Mouse (Mus musculus): Measurements from ENCODE around the gene Tmem198b. TPM values are rescaled to one million over a fixed set of nuclear protein-coding genes. Genes with fewer than 3 reads are reported as not detected.
"Not testable (repeated sequence)": the region's sequence is repeated elsewhere in the genome, so short reads cannot be mapped to it uniquely, and the experiment has no call there.

Tmem198b gene
- polyA plus RNA-seq, 1 experiment from 2014 or later, result 13.7 TPM

- H3K4me1 ChIP-seq (replicated peaks; ENCODE audit: control insufficient read depth, insufficient read depth, low read length), result peaks cover 16% of the 10 kb centered on the region
- H3K9ac ChIP-seq (replicated peaks; ENCODE audit: low read depth, low read length); H3K9me3 ChIP-seq (ENCODE audit: control insufficient read depth, low read length); ATAC-seq; H3K4me3 ChIP-seq (replicated peaks; ENCODE audit: low read length); H3K27me3 ChIP-seq (replicated peaks; ENCODE audit: control insufficient read depth, insufficient read depth, low read length); H3K27ac ChIP-seq (ENCODE audit: low read length); H3K36me3 ChIP-seq (ENCODE audit: control insufficient read depth, insufficient read depth): not testable (repeated sequence)
- peak overlapping the region; percentile 77 for H3K4me2 ChIP-seq (ENCODE audit: low read length)
- 79% methylated on average over 4 of the region's 4 CpGs for WGBS
These were observed 18.9 kb upstream of the Tmem198b start for GRCm38 (mm10) chr10:128823087-128823486.

- Histone ChIP-seq H3K4me1 (replicated peaks; ENCODE audit: control insufficient read depth, insufficient read depth, low read length) (peaks cover 16% of the 10 kb centered on the region), H3K27ac (ENCODE audit: low read length) (no peak overlapping the region), H3K9ac (replicated peaks; ENCODE audit: low read depth, low read length) (peak overlapping the region; percentile 77), H3K27me3 (replicated peaks; ENCODE audit: control insufficient read depth, insufficient read depth, low read length) (no peaks in the 10 kb centered on the region), H3K9me3 (ENCODE audit: control insufficient read depth, low read length) (no peaks in the 10 kb centered on the region), H3K4me3 (replicated peaks; ENCODE audit: low read length) (peak overlapping the region; percentile 75), H3K36me3 (ENCODE audit: control insufficient read depth, insufficient read depth) (peaks cover 9% of the 10 kb centered on the region), H3K4me2 (ENCODE audit: low read length) (peak overlapping the region; percentile 77)
- ATAC-seq, result no peak
- 4% methylated on average over 13 of the region's 13 CpGs for WGBS
These were observed 18.0 kb upstream of the Tmem198b start for GRCm38 (mm10) chr10:128822135-128822534.

GRCm38 (mm10) chr10:128821358-128822056 lies 17.3 kb upstream of the Tmem198b start, which contains the start of gene Ormdl2:
TSS of gene Ormdl2 (minus strand) at chr10:128821645.
- H3K4me1 ChIP-seq (replicated peaks; ENCODE audit: control insufficient read depth, insufficient read depth, low read length), result peaks cover 16% of the 10 kb centered on the region
- peaks cover 15% of the 10 kb centered on the region for H3K36me3 ChIP-seq (ENCODE audit: control insufficient read depth, insufficient read depth)
- H3K9me3 ChIP-seq (ENCODE audit: control insufficient read depth, low read length), result no peaks in the 10 kb centered on the region
- H3K9ac ChIP-seq (replicated peaks; ENCODE audit: low read depth, low read length), result peak within 1 kb of the TSS; percentile 77
- H3K27me3 ChIP-seq (replicated peaks; ENCODE audit: control insufficient read depth, insufficient read depth, low read length), result no peaks in the 10 kb centered on the region
- peak within 1 kb of the TSS; percentile 77 for H3K4me2 ChIP-seq (ENCODE audit: low read length)
- H3K27ac ChIP-seq (ENCODE audit: low read length), result no peak within 1 kb of the TSS
- whole genome bisulfite sequencing, result under 1% methylated on average over 46 of the region's 46 CpGs
- H3K4me3 ChIP-seq (replicated peaks; ENCODE audit: low read length), result peak within 1 kb of the TSS; percentile 75
- peak; percentile 100 for ATAC-seq

GRCm38 (mm10) chr10:128820217-128820616 lies 16.0 kb upstream of the Tmem198b start:
- Histone ChIP-seq H3K9me3 (ENCODE audit: control insufficient read depth, low read length) (no peaks in the 10 kb centered on the region), H3K27ac (ENCODE audit: low read length) (no peak overlapping the region), H3K27me3 (replicated peaks; ENCODE audit: control insufficient read depth, insufficient read depth, low read length) (no peaks in the 10 kb centered on the region), H3K36me3 (ENCODE audit: control insufficient read depth, insufficient read depth) (peaks cover 19% of the 10 kb centered on the region), H3K4me3 (replicated peaks; ENCODE audit: low read length) (no peak overlapping the region), H3K4me2 (ENCODE audit: low read length) (no peak overlapping the region), H3K4me1 (replicated peaks; ENCODE audit: control insufficient read depth, insufficient read depth, low read length) (peaks cover 16% of the 10 kb centered on the region), H3K9ac (replicated peaks; ENCODE audit: low read depth, low read length) (no peak overlapping the region)
- 85% methylated on average over 4 of the region's 4 CpGs for WGBS
- no peak for ATAC-seq

GRCm38 (mm10) chr10:128817033-128817432 lies 12.9 kb upstream of the Tmem198b start, which contains the start of gene Sarnp:
TSS of gene Sarnp (plus strand) at chr10:128817333.
- H3K9ac ChIP-seq (replicated peaks; ENCODE audit: low read depth, low read length), result no peak within 1 kb of the TSS
- H3K27me3 ChIP-seq (replicated peaks; ENCODE audit: control insufficient read depth, insufficient read depth, low read length), result no peaks in the 10 kb centered on the region
- no peak within 1 kb of the TSS for H3K4me3 ChIP-seq (replicated peaks; ENCODE audit: low read length)
- no peak within 1 kb of the TSS for H3K4me2 ChIP-seq (ENCODE audit: low read length)
- ATAC-seq, result no peak
- 94% methylated on average over 13 of the region's 13 CpGs for WGBS
- H3K36me3 ChIP-seq (ENCODE audit: control insufficient read depth, insufficient read depth), result peaks cover 28% of the 10 kb centered on the region
- no peaks in the 10 kb centered on the region for H3K9me3 ChIP-seq (ENCODE audit: control insufficient read depth, low read length)
- H3K27ac ChIP-seq (ENCODE audit: low read length), result no peak within 1 kb of the TSS
- H3K4me1 ChIP-seq (replicated peaks; ENCODE audit: control insufficient read depth, insufficient read depth, low read length), result peaks cover 5% of the 10 kb centered on the region

GRCm38 (mm10) chr10:128807018-128807417 lies 2.8 kb upstream of the Tmem198b start:
- Histone ChIP-seq H3K4me2 (ENCODE audit: low read length) (peak overlapping the region; percentile 76), H3K4me3 (replicated peaks; ENCODE audit: low read length) (peak overlapping the region; percentile 18), H3K36me3 (ENCODE audit: control insufficient read depth, insufficient read depth) (no peaks in the 10 kb centered on the region), H3K9ac (replicated peaks; ENCODE audit: low read depth, low read length) (0 out of 2 replicates have a peak overlapping the region, but pooled peaks have one; percentile 28), H3K9me3 (ENCODE audit: control insufficient read depth, low read length) (no peaks in the 10 kb centered on the region), H3K27ac (ENCODE audit: low read length) (no peak overlapping the region), H3K27me3 (replicated peaks; ENCODE audit: control insufficient read depth, insufficient read depth, low read length) (no peaks in the 10 kb centered on the region), H3K4me1 (replicated peaks; ENCODE audit: control insufficient read depth, insufficient read depth, low read length) (peaks cover 53% of the 10 kb centered on the region)
- no peak for ATAC-seq
- 87% methylated on average over 8 of the region's 8 CpGs for WGBS

GRCm38 (mm10) chr10:128806086-128806485 lies 1.9 kb upstream of the Tmem198b start:
- H3K9ac ChIP-seq (replicated peaks; ENCODE audit: low read depth, low read length), result peak overlapping the region; percentile 85
- H3K4me2 ChIP-seq (ENCODE audit: low read length), result peak overlapping the region; percentile 76
- peak overlapping the region; percentile 98 for H3K27ac ChIP-seq (ENCODE audit: low read length)
- no peaks in the 10 kb centered on the region for H3K9me3 ChIP-seq (ENCODE audit: control insufficient read depth, low read length)
- peaks cover 53% of the 10 kb centered on the region for H3K4me1 ChIP-seq (replicated peaks; ENCODE audit: control insufficient read depth, insufficient read depth, low read length)
- H3K27me3 ChIP-seq (replicated peaks; ENCODE audit: control insufficient read depth, insufficient read depth, low read length), result no peaks in the 10 kb centered on the region
- H3K36me3 ChIP-seq (ENCODE audit: control insufficient read depth, insufficient read depth), result no peaks in the 10 kb centered on the region
- ATAC-seq, result no peak
- WGBS, result 65% methylated on average over 6 of the region's 6 CpGs
- peak overlapping the region; percentile 87 for H3K4me3 ChIP-seq (replicated peaks; ENCODE audit: low read length)

- Histone ChIP-seq H3K9ac (replicated peaks; ENCODE audit: low read depth, low read length) (peak overlapping the region; percentile 85), H3K36me3 (ENCODE audit: control insufficient read depth, insufficient read depth) (no peaks in the 10 kb centered on the region), H3K4me2 (ENCODE audit: low read length) (peak overlapping the region; percentile 87), H3K4me1 (replicated peaks; ENCODE audit: control insufficient read depth, insufficient read depth, low read length) (peaks cover 53% of the 10 kb centered on the region), H3K4me3 (replicated peaks; ENCODE audit: low read length) (peak overlapping the region; percentile 87), H3K27me3 (replicated peaks; ENCODE audit: control insufficient read depth, insufficient read depth, low read length) (no peaks in the 10 kb centered on the region), H3K27ac (ENCODE audit: low read length) (peak overlapping the region; percentile 98), H3K9me3 (ENCODE audit: control insufficient read depth, low read length) (no peaks in the 10 kb centered on the region)
- ATAC-seq, result peak; percentile 93
- under 1% methylated on average over 57 of the region's 70 CpGs for WGBS
These were observed 1.2 kb upstream of the Tmem198b start for GRCm38 (mm10) chr10:128805092-128806000.

- no peaks in the 10 kb centered on the region for H3K9me3 ChIP-seq (ENCODE audit: control insufficient read depth, low read length)
- ATAC-seq, result peak; percentile 27
- H3K36me3 ChIP-seq (ENCODE audit: control insufficient read depth, insufficient read depth), result no peaks in the 10 kb centered on the region
- no peaks in the 10 kb centered on the region for H3K27me3 ChIP-seq (replicated peaks; ENCODE audit: control insufficient read depth, insufficient read depth, low read length)
- peak within 1 kb of the TSS; percentile 87 for H3K4me3 ChIP-seq (replicated peaks; ENCODE audit: low read length)
- H3K9ac ChIP-seq (replicated peaks; ENCODE audit: low read depth, low read length), result peak within 1 kb of the TSS; percentile 85
- peak within 1 kb of the TSS; percentile 98 for H3K27ac ChIP-seq (ENCODE audit: low read length)
- H3K4me2 ChIP-seq (ENCODE audit: low read length), result peak within 1 kb of the TSS; percentile 87
- WGBS, result under 1% methylated on average over 14 of the region's 14 CpGs
- peaks cover 43% of the 10 kb centered on the region for H3K4me1 ChIP-seq (replicated peaks; ENCODE audit: control insufficient read depth, insufficient read depth, low read length)
These were observed 349 bp downstream of the Tmem198b start, which contains the start of gene Dnajc14 for GRCm38 (mm10) chr10:128803771-128804270. TSS of gene Dnajc14 (plus strand) at chr10:128804062.

Data from forebrain, embryonic 16.5 days (tissue).